Mouse (Mus musculus) lung, embryonic 15.5 days (tissue): ENCODE data around the gene Ppp1ca. TPM values are rescaled to one million over a fixed set of nuclear protein-coding genes. Genes with fewer than 3 reads are reported as not detected.

ENCODE experiments used
- ATAC-seq: fragments of 200-750 bp; cut with Nextera tagmentation; 2 replicates; pipeline ENCODE4 v1.8.0; 2017; ENCODE audit warnings: moderate number of reproducible peaks, borderline replicate concordance; ENCODE audit not compliant: low FRiP score, low TSS enrichment; ENCODE audit errors: extremely low read depth
- H3K27ac ChIP-seq: fragments of 300-500 bp; sonication (generic); 2 replicates; pipeline ENCODE4 v1.5.1; 2015; ENCODE audit warnings: moderate library complexity, mild to moderate bottlenecking, inconsistent platforms
- H3K27me3 ChIP-seq: fragments of 300-500 bp; sonication (generic); 2 replicates; pipeline ENCODE4 v1.6.1; 2015; ENCODE audit warnings: inconsistent platforms
- H3K36me3 ChIP-seq: fragments of 300-500 bp; sonication (generic); 2 replicates; pipeline ENCODE4 v1.6.1; 2015; ENCODE audit warnings: inconsistent platforms
- H3K4me1 ChIP-seq: fragments of 300-500 bp; sonication (generic); 2 replicates; pipeline ENCODE4 v1.6.1; 2015; ENCODE audit warnings: inconsistent platforms
- H3K4me2 ChIP-seq: fragments of 300-500 bp; sonication (generic); 2 replicates; pipeline ENCODE4 v1.6.1; 2015; ENCODE audit warnings: inconsistent platforms, mild to moderate bottlenecking, moderate library complexity
- H3K4me3 ChIP-seq: fragments of 300-500 bp; sonication (generic); 2 replicates; pipeline ENCODE4 v1.5.1; 2015; ENCODE audit warnings: mild to moderate bottlenecking, inconsistent platforms
- H3K9ac ChIP-seq: fragments of 300-500 bp; sonication (generic); 2 replicates; pipeline ENCODE4 v1.6.1; 2015; ENCODE audit warnings: inconsistent platforms
- H3K9me3 ChIP-seq: fragments of 300-500 bp; sonication (generic); 2 replicates; pipeline ENCODE4 v1.6.1; 2016; ENCODE audit warnings: inconsistent platforms
- WGBS: fragments of 180-500 bp; shearing (Covaris S2); methylation state at CpG from one replicate; pipeline ENCODE4 v1.1.7; 2015; 5-methylcytosine and 5-hydroxymethylcytosine counted together
- polyA plus RNA-seq: library from polyadenylated mRNA; unstranded; fragments of >200 nt; fragmentation: Nextera tagmentation; extraction: Ambion mirVana; gene quantifications from 2 replicates; pipeline ENCODE4 v1.2.1, GENCODE M21; 2015

Ppp1ca gene
- polyA plus RNA-seq, 1 experiment from 2014 or later: 974 TPM

- no peak for ATAC-seq
- WGBS: 86% methylated on average over 12 of the region's 12 CpGs
- H3K4me3 ChIP-seq: no peak overlapping the region
- no peak overlapping the region for H3K4me2 ChIP-seq
- H3K36me3 ChIP-seq: peaks cover 56% of the 10 kb centered on the region
- H3K4me1 ChIP-seq: peaks cover 1% of the 10 kb centered on the region; the same call in 1 of the 2 replicates
- no peak overlapping the region for H3K9ac ChIP-seq
- no peak overlapping the region for H3K27ac ChIP-seq
- H3K27me3 ChIP-seq: no peaks in the 10 kb centered on the region
- H3K9me3 ChIP-seq: no peaks in the 10 kb centered on the region
These were observed 35.1 kb upstream of the Ppp1ca start for GRCm38 (mm10) chr19:4156771-4157170.

GRCm38 (mm10) chr19:4159049-4159448 is 32.8 kb upstream of the Ppp1ca start:
- Histone ChIP-seq H3K27me3 (no peaks in the 10 kb centered on the region), H3K9me3 (no peaks in the 10 kb centered on the region), H3K9ac (no peak overlapping the region), H3K27ac (no peak overlapping the region), H3K4me2 (no peak overlapping the region), H3K4me1 (peaks cover 18% of the 10 kb centered on the region), H3K36me3 (peaks cover 50% of the 10 kb centered on the region), H3K4me3 (no peak overlapping the region)
- 94% methylated on average over 8 of the region's 8 CpGs for WGBS
- no peak for ATAC-seq

- peak; percentile 82 for ATAC-seq
- WGBS: 5% methylated on average over 42 of the region's 42 CpGs
These were observed 29.0 kb upstream of the Ppp1ca start, which contains the start of gene Rps6kb2 for GRCm38 (mm10) chr19:4162646-4163542. TSS of gene Rps6kb2 (minus strand) at chr19:4163354.

GRCm38 (mm10) chr19:4163543-4163887 is 28.4 kb upstream of the Ppp1ca start:
- H3K4me3 ChIP-seq: peak overlapping the region; percentile 72
- H3K4me1 ChIP-seq: peaks cover 18% of the 10 kb centered on the region
- H3K36me3 ChIP-seq: peaks cover 31% of the 10 kb centered on the region
- WGBS: 27% methylated on average over 4 of the region's 4 CpGs
- H3K9me3 ChIP-seq: no peaks in the 10 kb centered on the region
- no peak; the same call in 1 of the 2 replicates for ATAC-seq
- peak overlapping the region; percentile 88 for H3K4me2 ChIP-seq
- peak overlapping the region; percentile 55 for H3K27ac ChIP-seq
- H3K9ac ChIP-seq: peak overlapping the region; percentile 70
- no peaks in the 10 kb centered on the region for H3K27me3 ChIP-seq

More at GRCm38 (mm10) chr19:4162646-4163542, 29.0 kb upstream of the Ppp1ca start, which contains the start of gene Rps6kb2:
- H3K4me1 ChIP-seq: peaks cover 18% of the 10 kb centered on the region
- peak within 1 kb of the TSS; percentile 88 for H3K4me2 ChIP-seq
- H3K9ac ChIP-seq: peak within 1 kb of the TSS; percentile 70
- H3K9me3 ChIP-seq: no peaks in the 10 kb centered on the region
- peaks cover 37% of the 10 kb centered on the region for H3K36me3 ChIP-seq
- H3K27ac ChIP-seq: peak within 1 kb of the TSS; percentile 55
- peak within 1 kb of the TSS; percentile 72 for H3K4me3 ChIP-seq
- no peaks in the 10 kb centered on the region for H3K27me3 ChIP-seq

- peaks cover 25% of the 10 kb centered on the region for H3K36me3 ChIP-seq
- no peak overlapping the region for H3K4me2 ChIP-seq
- 75% methylated on average over 3 of the region's 3 CpGs for whole genome bisulfite sequencing
- no peak overlapping the region for H3K27ac ChIP-seq
- no peaks in the 10 kb centered on the region for H3K9me3 ChIP-seq
- no peak overlapping the region for H3K4me3 ChIP-seq
- H3K9ac ChIP-seq: no peak overlapping the region
- H3K4me1 ChIP-seq: peaks cover 18% of the 10 kb centered on the region
- no peaks in the 10 kb centered on the region for H3K27me3 ChIP-seq
- ATAC-seq: no peak
These were observed 27.8 kb upstream of the Ppp1ca start for GRCm38 (mm10) chr19:4164100-4164499.

- WGBS: 60% methylated on average over 2 of the region's 2 CpGs
These were observed 27.1 kb upstream of the Ppp1ca start for GRCm38 (mm10) chr19:4164721-4165120.

GRCm38 (mm10) chr19:4166678-4167476 is 25.0 kb upstream of the Ppp1ca start:
- H3K27ac ChIP-seq: no peak overlapping the region

More at GRCm38 (mm10) chr19:4164721-4165120, 27.1 kb upstream of the Ppp1ca start:
- Histone ChIP-seq H3K9ac (no peak overlapping the region), H3K9me3 (no peaks in the 10 kb centered on the region), H3K27ac (no peak overlapping the region), H3K27me3 (no peaks in the 10 kb centered on the region), H3K4me3 (no peak overlapping the region), H3K36me3 (peaks cover 19% of the 10 kb centered on the region), H3K4me1 (peaks cover 20% of the 10 kb centered on the region), H3K4me2 (no peak overlapping the region)
- ATAC-seq: no peak

GRCm38 (mm10) chr19:4169378-4169784 is 22.5 kb upstream of the Ppp1ca start:
- peaks cover 24% of the 10 kb centered on the region for H3K4me1 ChIP-seq
- peak overlapping the region; percentile 85 for H3K4me2 ChIP-seq
- no peaks in the 10 kb centered on the region for H3K9me3 ChIP-seq
- H3K4me3 ChIP-seq: peak overlapping the region; percentile 46
- H3K9ac ChIP-seq: peak overlapping the region; percentile 71
- no peaks in the 10 kb centered on the region for H3K36me3 ChIP-seq
- peak; percentile 96 for ATAC-seq
- 0% methylated on average over 41 of the region's 43 CpGs for WGBS
- H3K27ac ChIP-seq: peak overlapping the region; percentile 86
- H3K27me3 ChIP-seq: no peaks in the 10 kb centered on the region

More at GRCm38 (mm10) chr19:4166678-4167476, 25.0 kb upstream of the Ppp1ca start:
- Histone ChIP-seq H3K36me3 (peaks cover 1% of the 10 kb centered on the region), H3K4me1 (peaks cover 37% of the 10 kb centered on the region), H3K4me2 (no peak overlapping the region), H3K9ac (no peak overlapping the region), H3K4me3 (no peak overlapping the region), H3K27me3 (no peaks in the 10 kb centered on the region), H3K9me3 (no peaks in the 10 kb centered on the region)
- ATAC-seq: no peak
- 67% methylated on average over 9 of the region's 9 CpGs for WGBS

GRCm38 (mm10) chr19:4169810-4170209 is 22.1 kb upstream of the Ppp1ca start:
- H3K4me2 ChIP-seq: peak overlapping the region; percentile 85
- peak overlapping the region; percentile 46 for H3K4me3 ChIP-seq
- no peaks in the 10 kb centered on the region for H3K9me3 ChIP-seq
- peak overlapping the region; percentile 71 for H3K9ac ChIP-seq
- no peaks in the 10 kb centered on the region for H3K36me3 ChIP-seq
- H3K27ac ChIP-seq: peak overlapping the region; percentile 86
- WGBS: 10% methylated on average over 27 of the region's 27 CpGs
- H3K4me1 ChIP-seq: peaks cover 24% of the 10 kb centered on the region
- H3K27me3 ChIP-seq: no peaks in the 10 kb centered on the region
- ATAC-seq: peak; percentile 58

- H3K9ac ChIP-seq: no peak overlapping the region
- no peak overlapping the region for H3K4me3 ChIP-seq
- H3K9me3 ChIP-seq: no peaks in the 10 kb centered on the region
- H3K27ac ChIP-seq: peak overlapping the region; percentile 41; the same call in 1 of the 2 replicates
- H3K4me1 ChIP-seq: peaks cover 34% of the 10 kb centered on the region
- no peak overlapping the region for H3K4me2 ChIP-seq
- no peaks in the 10 kb centered on the region for H3K27me3 ChIP-seq
- no peak for ATAC-seq
- WGBS: 88% methylated on average over 10 of the region's 10 CpGs
- no peaks in the 10 kb centered on the region for H3K36me3 ChIP-seq
These were observed 21.0 kb upstream of the Ppp1ca start for GRCm38 (mm10) chr19:4170723-4171392.
